Mouse (Mus musculus) midbrain, postnatal 0 days (tissue): ENCODE measurements around the gene Bola2. TPM values are rescaled to one million over a fixed set of nuclear protein-coding genes. Genes with fewer than 3 reads are reported as not detected.

Experiments used
- ATAC-seq: fragments of 200-750 bp; cut with Nextera tagmentation; 2 replicates; pipeline ENCODE4 v1.8.0; 2017; ENCODE audit warnings: moderate number of reproducible peaks, mild to moderate bottlenecking, moderate TSS enrichment, moderate library complexity; ENCODE audit not compliant: low FRiP score
- DNase-seq: peaks from one replicate; pipeline ENCODE4 v3.0.0-alpha.2; 2015; ENCODE audit warnings: low spot score
- H3K27ac ChIP-seq: fragments of 300-500 bp; sonication (generic); 2 replicates; pipeline ENCODE4 v1.5.1; 2014; ENCODE audit warnings: low read depth, mild to moderate bottlenecking, low read length, mixed read lengths
- H3K27me3 ChIP-seq: fragments of 300-500 bp; sonication (generic); 2 replicates; pipeline ENCODE4 v1.6.1; 2014; ENCODE audit warnings: low read length, control low read depth, mixed read lengths; ENCODE audit not compliant: insufficient read depth
- H3K36me3 ChIP-seq: fragments of 300-500 bp; sonication (generic); 2 replicates; pipeline ENCODE4 v1.6.1; 2014; ENCODE audit warnings: low read length, control low read depth, mixed read lengths; ENCODE audit not compliant: insufficient read depth
- H3K4me1 ChIP-seq: fragments of 300-500 bp; sonication (generic); 2 replicates; pipeline ENCODE4 v1.6.1; 2014; ENCODE audit warnings: mild to moderate bottlenecking, control low read depth, antibody characterized with exemption, low read length, mixed read lengths; ENCODE audit not compliant: insufficient read depth
- H3K4me2 ChIP-seq: fragments of 300-500 bp; sonication (generic); 2 replicates; pipeline ENCODE4 v1.6.1; 2014; ENCODE audit warnings: low read depth, mild to moderate bottlenecking, low read length, mixed read lengths; ENCODE audit not compliant: poor library complexity, severe bottlenecking
- H3K4me3 ChIP-seq: fragments of 300-500 bp; sonication (generic); 2 replicates; pipeline ENCODE4 v1.5.1; 2014; ENCODE audit warnings: low read depth, mild to moderate bottlenecking, low read length, moderate library complexity
- H3K9ac ChIP-seq: fragments of 300-500 bp; sonication (generic); replicated peaks from 2 replicates; pipeline ENCODE4 v1.6.1; 2014; ENCODE audit warnings: mild to moderate bottlenecking, low read length, moderate library complexity, mixed read lengths; ENCODE audit not compliant: poor library complexity, severe bottlenecking
- H3K9me3 ChIP-seq: fragments of 300-500 bp; sonication (generic); 2 replicates; pipeline ENCODE4 v1.6.1; 2016; ENCODE audit warnings: low read length, control low read depth
- CTCF ChIP-seq: IDR thresholded peaks from 2 replicates; pipeline ENCODE4 v1.5.1; 2016; ENCODE audit warnings: antibody characterized with exemption, mild to moderate bottlenecking
- WGBS: fragments of 180-500 bp; shearing (Covaris S2); extraction: QIAGEN DNeasy Blood & Tissue Kit; methylation state at CpG from one replicate; pipeline ENCODE4 v1.1.7; 2014; 5-methylcytosine and 5-hydroxymethylcytosine counted together
- polyA plus RNA-seq: library from polyadenylated mRNA; unstranded; fragments of >200 nt; fragmentation: Nextera tagmentation; extraction: Ambion mirVana; gene quantifications from 2 replicates; pipeline ENCODE4 v1.2.1, GENCODE M21; 2015
- total RNA-seq: library from RNA; depleted of rRNA; stranded (reverse); fragments of >200 nt; gene quantifications from 2 replicates; pipeline ENCODE4 v1.2.3, GENCODE M21; 2014

Bola2 gene
- total and polyA plus RNA-seq, 2 experiments from 2014 or later: 143 to 160 TPM

DNA sequence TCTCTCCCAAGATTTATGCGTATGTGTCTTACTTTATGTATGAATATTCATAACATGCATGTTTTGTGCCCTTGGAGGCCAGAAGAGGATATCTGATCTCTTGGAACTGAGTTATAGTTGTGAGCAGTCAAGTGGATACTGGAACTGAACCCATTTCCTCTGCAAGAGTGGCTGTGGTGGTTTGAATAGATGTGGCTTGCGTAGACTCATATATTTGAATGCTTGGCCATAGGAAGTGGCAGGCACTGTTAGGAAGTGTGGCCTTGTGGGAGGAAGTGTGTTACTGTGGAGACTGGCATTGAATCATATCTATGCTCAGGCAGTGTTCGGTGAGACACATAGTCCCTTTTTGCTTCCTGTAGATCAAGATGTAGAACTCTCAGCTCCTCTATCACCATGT is 39.5 kb upstream of the Bola2 start:
- no peaks in the 10 kb centered on the region for H3K9me3 ChIP-seq
- H3K27me3 ChIP-seq: no peaks in the 10 kb centered on the region
- no peak overlapping the region for H3K4me3 ChIP-seq
- 91% methylated on average over 3 of the region's 3 CpGs for WGBS
- no peak for DNase-seq
- no peak overlapping the region for H3K4me2 ChIP-seq
- no peaks in the 10 kb centered on the region for H3K36me3 ChIP-seq
- no peak overlapping the region for H3K9ac ChIP-seq
- H3K4me1 ChIP-seq: no peaks in the 10 kb centered on the region
- H3K27ac ChIP-seq: no peak overlapping the region
- TF ChIP-seq CTCF: no peak
- ATAC-seq: no peak

- Histone ChIP-seq H3K9ac (no peak overlapping the region), H3K4me2 (no peak overlapping the region), H3K9me3 (no peaks in the 10 kb centered on the region), H3K4me1 (no peaks in the 10 kb centered on the region), H3K27ac (no peak overlapping the region), H3K4me3 (no peak overlapping the region), H3K36me3 (no peaks in the 10 kb centered on the region; the same call in 1 of the 2 replicates), H3K27me3 (no peaks in the 10 kb centered on the region)
- no peak for ATAC-seq
- 89% methylated on average over 1 of the region's 1 CpGs for WGBS
- peak; percentile 19 for DNase-seq
- no peak for TF ChIP-seq CTCF
Observed at GRCm38 (mm10) chr7:126657522-126657921, 37.7 kb upstream of the Bola2 start.

DNA sequence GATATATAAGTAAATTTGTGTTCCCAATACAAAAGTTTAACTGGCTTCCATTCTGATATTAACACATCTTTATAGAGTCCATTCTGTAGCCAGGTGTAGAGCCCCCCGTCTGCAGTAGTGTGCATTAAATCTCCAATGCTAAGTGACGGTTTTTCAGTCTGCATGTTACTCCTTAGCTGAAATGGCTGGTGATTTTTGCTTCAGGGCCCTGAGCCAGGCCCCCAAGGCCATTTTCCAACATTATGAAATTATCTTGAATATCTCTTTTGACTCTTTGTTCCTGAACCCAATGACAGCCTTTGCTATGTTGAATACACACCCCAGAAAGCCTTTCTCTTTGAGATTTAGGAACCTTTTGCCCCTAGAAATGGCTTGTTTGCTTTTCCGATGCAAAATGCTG is 35.4 kb upstream of the Bola2 start:
- no peak overlapping the region for H3K9ac ChIP-seq
- H3K27ac ChIP-seq: no peak overlapping the region
- ATAC-seq: no peak
- no peaks in the 10 kb centered on the region for H3K4me1 ChIP-seq
- H3K4me3 ChIP-seq: no peak overlapping the region
- no peaks in the 10 kb centered on the region for H3K9me3 ChIP-seq
- no peak for DNase-seq
- 90% methylated on average over 3 of the region's 3 CpGs for WGBS
- no peak for TF ChIP-seq CTCF
- H3K27me3 ChIP-seq: no peaks in the 10 kb centered on the region
- H3K36me3 ChIP-seq: peaks cover 6% of the 10 kb centered on the region
- no peak overlapping the region for H3K4me2 ChIP-seq

DNA sequence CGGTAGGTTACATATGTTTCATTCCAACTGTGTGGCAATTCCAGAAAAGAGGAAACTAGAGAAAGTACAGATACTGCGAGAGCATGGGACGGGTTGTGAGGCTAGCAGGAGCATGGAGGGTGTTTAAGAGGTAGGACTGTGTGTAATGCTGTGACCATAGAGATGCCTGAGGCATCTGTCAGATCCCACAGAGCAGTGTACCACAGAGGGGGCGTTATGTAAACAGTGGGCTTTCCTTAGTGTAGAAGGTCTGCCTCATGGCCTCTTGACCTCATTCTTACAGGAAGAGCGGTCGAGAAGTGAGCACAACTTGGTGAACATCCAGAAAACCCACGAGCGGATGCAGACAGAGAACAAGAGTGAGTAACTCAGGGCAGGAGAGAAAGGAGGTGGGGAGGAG is 31.6 kb upstream of the Bola2 start:
- Histone ChIP-seq H3K4me2 (no peak overlapping the region), H3K27me3 (no peaks in the 10 kb centered on the region), H3K9ac (no peak overlapping the region), H3K27ac (no peak overlapping the region), H3K9me3 (no peaks in the 10 kb centered on the region), H3K4me3 (no peak overlapping the region), H3K4me1 (no peaks in the 10 kb centered on the region), H3K36me3 (peaks cover 24% of the 10 kb centered on the region)
- no peak for TF ChIP-seq CTCF
- ATAC-seq (no peak), DNase-seq (no peak)
- WGBS: 86% methylated on average over 8 of the region's 8 CpGs

DNA sequence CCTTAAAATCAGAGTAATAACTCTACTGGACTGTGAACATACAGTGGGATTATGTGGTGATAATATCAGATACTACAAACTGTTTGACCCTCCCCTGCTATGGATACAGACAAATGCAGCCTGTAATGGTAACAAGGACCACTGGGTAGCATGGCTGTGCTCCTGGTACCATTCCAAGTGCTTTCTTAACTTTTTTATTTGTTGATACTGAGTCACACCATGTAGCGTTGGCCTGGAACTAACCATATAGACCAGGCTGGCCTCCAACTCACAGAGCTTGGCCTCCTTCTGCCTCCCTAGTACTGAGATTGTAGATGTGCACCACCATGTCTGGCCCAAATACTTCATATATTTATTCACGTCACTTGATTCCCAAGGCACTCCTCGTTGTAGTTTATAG is 29.9 kb upstream of the Bola2 start:
- Histone ChIP-seq H3K36me3 (peaks cover 25% of the 10 kb centered on the region), H3K4me2 (no peak overlapping the region), H3K4me3 (no peak overlapping the region), H3K4me1 (no peaks in the 10 kb centered on the region), H3K9ac (no peak overlapping the region), H3K27ac (no peak overlapping the region), H3K9me3 (no peaks in the 10 kb centered on the region), H3K27me3 (no peaks in the 10 kb centered on the region)
- TF ChIP-seq CTCF: no peak
- no peak for ATAC-seq
- no peak for DNase-seq
- WGBS: 96% methylated on average over 3 of the region's 3 CpGs

GRCm38 (mm10) chr7:126667495-126668090 is 27.6 kb upstream of the Bola2 start:
- no peak overlapping the region for H3K4me3 ChIP-seq
- no peaks in the 10 kb centered on the region for H3K27me3 ChIP-seq
- WGBS: 87% methylated on average over 9 of the region's 9 CpGs
- TF ChIP-seq CTCF: no peak
- H3K36me3 ChIP-seq: peaks cover 46% of the 10 kb centered on the region
- no peak overlapping the region for H3K9ac ChIP-seq
- no peak overlapping the region for H3K27ac ChIP-seq
- ATAC-seq (no peak), DNase-seq (no peak)
- no peak overlapping the region for H3K4me2 ChIP-seq
- no peaks in the 10 kb centered on the region for H3K4me1 ChIP-seq
- H3K9me3 ChIP-seq: no peaks in the 10 kb centered on the region
